Mouse (Mus musculus) heart, adult 2 months (tissue): ENCODE results near the gene Csdc2. TPM values are rescaled to one million over a fixed set of nuclear protein-coding genes. Genes with fewer than 3 reads are reported as not detected.
A peak's percentile ranks its signal among the peaks of the same experiment; 100 is the strongest.

Experiments used
- DNase-seq, 2 experiments: peaks; one replicate each; pipeline ENCODE4 v3.0.0; 2021
- H3K27ac ChIP-seq: fragments of 200-600 bp; 2 replicates; pipeline ENCODE4 v1.8.1; 2022
- H3K27me3 ChIP-seq: fragments of 200-500 bp; 2 replicates; pipeline ENCODE4 v1.6.1; 2012; ENCODE audit warnings: mild to moderate bottlenecking, low read length, inconsistent platforms, mixed read lengths; ENCODE audit not compliant: control insufficient read depth, insufficient read depth
- H3K36me3 ChIP-seq: fragments of 200-500 bp; 2 replicates; pipeline ENCODE4 v1.6.1; 2012; ENCODE audit warnings: low read length, inconsistent platforms; ENCODE audit not compliant: control insufficient read depth, insufficient read depth
- H3K4me1 ChIP-seq: fragments of 200-500 bp; 2 replicates; pipeline ENCODE4 v1.6.1; 2011; ENCODE audit warnings: low read length; ENCODE audit not compliant: control insufficient read depth, insufficient read depth
- H3K4me3 ChIP-seq: fragments of 200-600 bp; 2 replicates; pipeline ENCODE4 v1.8.1; 2022
- H3K79me2 ChIP-seq: fragments of 200-500 bp; replicated peaks from 2 replicates; pipeline ENCODE4 v1.6.1; 2012; ENCODE audit warnings: mild to moderate bottlenecking, inconsistent platforms, low read length, moderate library complexity, mixed read lengths; ENCODE audit not compliant: control insufficient read depth, insufficient read depth
- H3K9ac ChIP-seq: fragments of 200-500 bp; 2 replicates; pipeline ENCODE4 v1.6.1; 2012; ENCODE audit warnings: low read depth, mild to moderate bottlenecking, control low read depth, inconsistent platforms, low read length, mixed read lengths
- CTCF ChIP-seq: fragments of 200-600 bp; IDR thresholded peaks from 2 replicates; pipeline ENCODE4 v1.8.1; 2022; ENCODE audit warnings: antibody characterized with exemption, mild to moderate bottlenecking, moderate library complexity
- EP300 ChIP-seq: fragments of 200-500 bp; IDR thresholded peaks from 2 replicates; pipeline ENCODE4 v1.6.1; 2011; ENCODE audit warnings: low read depth, low read length, control low read depth; ENCODE audit not compliant: insufficient read depth
- POLR2A ChIP-seq: fragments of 200-500 bp; IDR thresholded peaks from 2 replicates; pipeline ENCODE4 v1.6.1; 2011; ENCODE audit warnings: mild to moderate bottlenecking, low read depth, low read length, control low read depth; ENCODE audit not compliant: insufficient read depth
- WGBS: fragments of 180-500 bp; shearing (Covaris S2); methylation state at CpG from one replicate; pipeline ENCODE4 v1.1.7; 2018; 5-methylcytosine and 5-hydroxymethylcytosine counted together
- intact Hi-C: fragments of 180-260 bp; cut with DNase I; formaldehyde crosslinking; loops from one replicate; pipeline ENCODE4 v1.15.1; 2025
- polyA plus RNA-seq: library from polyadenylated mRNA; depleted of rRNA; stranded (reverse); fragments of >200 nt; gene quantifications from 2 replicates; pipeline ENCODE4 v1.2.3, GENCODE M21; 2012
- total RNA-seq, 2 experiments: library from RNA; stranded (reverse); gene quantifications; 2 replicates each; pipeline ENCODE4 v1.2.3; 2021

The Csdc2 gene
- total and polyA plus RNA-seq, 3 experiments = 66.1 to 92.7 (median 85.7) TPM

- no peak overlapping the region for H3K9ac ChIP-seq
- H3K4me3 ChIP-seq = no peak overlapping the region
- H3K4me1 ChIP-seq = no peaks in the 10 kb centered on the region
- no peak for DNase-seq
- 94% methylated on average over 9 of the region's 9 CpGs for WGBS
- H3K27ac ChIP-seq = no peak overlapping the region
- intact Hi-C loops = no loop called here
- TF ChIP-seq CTCF (no peak), POLR2A (no peak), EP300 (no peak)
- no peaks in the 10 kb centered on the region for H3K27me3 ChIP-seq
- H3K79me2 ChIP-seq = no peaks in the 10 kb centered on the region
- no peaks in the 10 kb centered on the region for H3K36me3 ChIP-seq
Observed at GRCm38 (mm10) chr15:81954151-81954583, 17.6 kb downstream of the Csdc2 start.

GRCm38 (mm10) chr15:81954716-81955115, 18.2 kb downstream of the Csdc2 start:
- H3K4me3 ChIP-seq = no peak overlapping the region
- H3K27ac ChIP-seq = no peak overlapping the region
- no peaks in the 10 kb centered on the region; the same call in 1 of the 2 replicates for H3K4me1 ChIP-seq
- TF ChIP-seq CTCF = no peak
- TF ChIP-seq POLR2A = no peak
- no peaks in the 10 kb centered on the region for H3K36me3 ChIP-seq
- H3K79me2 ChIP-seq = no peaks in the 10 kb centered on the region
- intact Hi-C loops = no loop called here
- H3K9ac ChIP-seq = no peak overlapping the region
- WGBS = 92% methylated on average over 6 of the region's 6 CpGs
- H3K27me3 ChIP-seq = no peaks in the 10 kb centered on the region
- DNase-seq = no peak

GRCm38 (mm10) chr15:81955414-81955813, 18.9 kb downstream of the Csdc2 start:
- H3K79me2 ChIP-seq = no peaks in the 10 kb centered on the region
- no peak for DNase-seq
- no peak overlapping the region for H3K4me3 ChIP-seq
- H3K27me3 ChIP-seq = no peaks in the 10 kb centered on the region
- no peak overlapping the region for H3K27ac ChIP-seq
- H3K4me1 ChIP-seq = no peaks in the 10 kb centered on the region; the same call in 1 of the 2 replicates
- 96% methylated on average over 15 of the region's 15 CpGs for WGBS
- intact Hi-C loops = no loop called here
- H3K9ac ChIP-seq = no peak overlapping the region
- no peaks in the 10 kb centered on the region for H3K36me3 ChIP-seq
- TF ChIP-seq CTCF (no peak), EP300 (no peak), POLR2A (no peak)

GRCm38 (mm10) chr15:81956457-81956856, 19.9 kb downstream of the Csdc2 start:
- Histone ChIP-seq H3K4me1 (no peaks in the 10 kb centered on the region; the same call in 1 of the 2 replicates), H3K79me2 (no peaks in the 10 kb centered on the region), H3K36me3 (no peaks in the 10 kb centered on the region), H3K9ac (no peak overlapping the region), H3K27me3 (no peaks in the 10 kb centered on the region), H3K4me3 (no peak overlapping the region), H3K27ac (no peak overlapping the region)
- peak in 1 of 2 experiments; percentile 49 for DNase-seq
- 66% methylated on average over 8 of the region's 8 CpGs for WGBS
- intact Hi-C loops = no loop called here
- no peak for TF ChIP-seq EP300
- peak; percentile 78 for TF ChIP-seq CTCF

GRCm38 (mm10) chr15:81957598-81957997, 21.0 kb downstream of the Csdc2 start:
- Histone ChIP-seq H3K36me3 (no peaks in the 10 kb centered on the region), H3K4me1 (no peaks in the 10 kb centered on the region; the same call in 1 of the 2 replicates), H3K9ac (no peak overlapping the region), H3K27ac (no peak overlapping the region), H3K4me3 (no peak overlapping the region), H3K79me2 (no peaks in the 10 kb centered on the region), H3K27me3 (no peaks in the 10 kb centered on the region)
- TF ChIP-seq EP300 (no peak), CTCF (no peak), POLR2A (no peak)
- intact Hi-C loops = no loop called here
- DNase-seq = no peak
- 82% methylated on average over 11 of the region's 11 CpGs for WGBS

GRCm38 (mm10) chr15:81958906-81959305, 22.3 kb downstream of the Csdc2 start:
- no peak for TF ChIP-seq POLR2A
- TF ChIP-seq CTCF = no peak
- TF ChIP-seq EP300 = no peak
- DNase-seq = no peak
- no peak overlapping the region for H3K4me3 ChIP-seq
- H3K4me1 ChIP-seq = no peaks in the 10 kb centered on the region; the same call in 1 of the 2 replicates
- H3K27me3 ChIP-seq = no peaks in the 10 kb centered on the region
- WGBS = 55% methylated on average over 3 of the region's 3 CpGs
- no peak overlapping the region for H3K9ac ChIP-seq
- H3K79me2 ChIP-seq = no peaks in the 10 kb centered on the region
- no peaks in the 10 kb centered on the region for H3K36me3 ChIP-seq
- H3K27ac ChIP-seq = no peak overlapping the region
- intact Hi-C loops = no loop called here
